Mouse (Mus musculus) liver, embryonic 14.5 days (tissue): ENCODE data around the gene Cul4a.

Experiments
- CTCF ChIP-seq: IDR thresholded peaks from 2 replicates; pipeline ENCODE4 v1.5.1; 2016; ENCODE audit warnings: antibody characterized with exemption, low read depth, control low read depth
- EP300 ChIP-seq: IDR thresholded peaks from 2 replicates; pipeline ENCODE4 v1.6.1; 2016; ENCODE audit warnings: antibody characterized with exemption, low read depth

DNA sequence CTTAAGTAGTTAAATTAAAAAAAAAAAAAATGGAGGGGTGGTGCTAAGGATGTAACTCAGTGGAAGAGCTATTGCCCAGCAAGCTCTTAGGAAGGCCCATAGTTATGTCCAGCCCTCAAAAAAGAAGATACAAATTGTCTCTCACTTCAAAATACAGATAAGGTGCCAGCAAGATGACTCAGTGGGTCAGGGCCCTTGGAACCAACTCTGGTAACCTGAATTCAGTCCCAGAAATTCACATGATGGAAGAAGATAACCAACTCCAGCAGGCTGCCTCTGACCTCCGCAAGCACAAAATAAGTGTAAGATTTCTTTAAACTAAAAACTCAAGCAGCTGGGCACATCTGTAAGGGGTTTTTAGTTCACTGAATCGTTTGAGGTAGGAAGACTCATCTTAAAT lies 43.1 kb downstream of the Cul4a start:
- TF ChIP-seq CTCF: no peak
- TF ChIP-seq EP300: no peak
